Mouse (Mus musculus): ENCODE data around the gene Zfp740. TPM values are rescaled to one million over a fixed set of nuclear protein-coding genes. Genes with fewer than 3 reads are reported as not detected.
A peak's percentile ranks its signal among the peaks of the same experiment; 100 is the strongest.
"Not testable (repeated sequence)": the region's sequence is repeated elsewhere in the genome, so short reads cannot be mapped to it uniquely, and the experiment has no call there.

Zfp740 gene
- polyA plus RNA-seq (2016; fragmentation: Nextera tagmentation; extraction: Ambion mirVana): 111 and 113 TPM in 2 replicates

DNA sequence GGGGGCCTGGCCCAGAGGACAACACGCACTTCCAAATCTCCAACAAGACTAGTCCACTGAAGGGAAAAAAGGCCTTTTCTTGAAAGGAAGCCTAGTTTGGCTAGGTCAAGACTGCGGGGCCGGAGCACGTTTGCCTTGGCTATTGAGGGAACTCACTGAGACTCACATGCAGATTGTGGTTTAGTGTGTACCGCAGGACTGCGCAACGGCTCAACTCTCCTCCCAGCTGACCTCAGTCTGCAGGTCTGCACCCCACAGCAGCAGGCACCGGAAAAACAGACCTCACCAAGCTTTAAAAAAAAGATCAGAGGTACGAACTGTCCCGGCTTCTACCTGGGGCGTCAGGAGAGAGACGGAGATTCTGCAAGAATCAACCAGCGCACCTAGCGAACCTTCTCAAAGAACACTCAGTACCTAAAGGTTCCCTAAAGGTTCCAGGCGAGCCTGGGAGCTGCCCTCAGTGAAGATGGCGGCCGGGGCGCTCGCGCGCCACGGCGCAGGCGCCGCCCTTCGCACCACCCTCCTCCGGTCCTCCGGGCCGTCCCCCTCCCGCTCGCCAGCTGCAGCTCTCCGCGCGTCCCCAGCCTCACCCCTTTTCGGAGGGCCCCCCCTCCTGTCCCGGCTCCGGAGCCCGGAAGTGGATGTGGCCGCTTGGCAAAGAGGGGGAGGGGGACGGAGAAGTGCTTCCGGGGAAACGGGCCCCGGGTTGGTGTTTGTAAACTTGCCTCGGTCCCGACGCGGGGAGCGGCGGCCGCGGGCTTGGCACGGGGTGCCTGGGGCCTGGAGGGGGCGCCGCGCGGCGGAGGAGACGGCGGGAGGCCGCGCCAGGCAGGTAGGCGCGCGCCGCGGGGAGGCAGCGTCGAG is at the start of gene Zfp740:
Gene Zfp740 (plus strand): TSS at position 279 of the 864 bp plus-strand sequence.
- peak within 1 kb of the TSS; percentile 94 for H3K9ac ChIP-seq
- peaks cover 39% of the 10 kb centered on the region for H3K4me1 ChIP-seq
- peaks cover 18% of the 10 kb centered on the region for H3K36me3 ChIP-seq
- ATAC-seq (ENCODE audit: low FRiP score): peak; percentile 97
- peak within 1 kb of the TSS; percentile 87 for H3K4me3 ChIP-seq
- no peaks in the 10 kb centered on the region for H3K27me3 ChIP-seq
- H3K4me2 ChIP-seq (replicated peaks): peak within 1 kb of the TSS; percentile 81
- H3K9me3 ChIP-seq (replicated peaks): no peaks in the 10 kb centered on the region
- whole genome bisulfite sequencing: under 1% methylated on average over 57 of the region's 68 CpGs
- H3K27ac ChIP-seq: peak within 1 kb of the TSS; percentile 99

GRCm38 (mm10) chr15:102155006-102155405 is 48.0 kb upstream of the Zfp740 start:
- H3K36me3 ChIP-seq; H3K9ac ChIP-seq; H3K9me3 ChIP-seq (replicated peaks); H3K27ac ChIP-seq; H3K4me2 ChIP-seq (replicated peaks); H3K4me1 ChIP-seq; H3K4me3 ChIP-seq; ATAC-seq (ENCODE audit: low FRiP score); H3K27me3 ChIP-seq: not testable (repeated sequence)
- WGBS: 89% methylated on average over 6 of the region's 6 CpGs

DNA sequence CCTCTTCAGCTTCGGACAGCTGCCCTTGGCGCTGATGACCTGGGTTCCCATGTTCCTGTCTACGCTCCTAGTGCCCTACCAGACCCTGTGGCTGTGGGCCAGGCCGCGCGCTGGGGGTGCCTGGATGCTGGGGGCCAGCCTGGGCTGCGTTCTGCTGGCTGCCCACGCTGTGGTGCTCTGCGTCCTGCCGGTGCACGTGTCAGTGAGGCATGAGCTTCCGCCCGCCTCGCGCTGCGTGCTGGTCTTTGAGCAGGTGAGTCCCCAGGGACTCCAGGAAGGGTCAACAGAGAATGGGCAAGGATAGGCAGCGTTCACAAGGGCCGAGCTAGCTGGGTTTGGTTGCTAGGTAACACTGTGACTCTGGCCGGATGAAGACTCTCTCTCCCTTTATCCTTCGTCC is 46.2 kb upstream of the Zfp740 start:
- no peak overlapping the region for H3K9ac ChIP-seq
- 0 out of 2 replicates have a peak overlapping the region, but pooled peaks have one; percentile 3 for H3K4me2 ChIP-seq (replicated peaks)
- peaks cover 5% of the 10 kb centered on the region; the same call in 1 of the 2 replicates for H3K4me1 ChIP-seq
- H3K27me3 ChIP-seq: no peaks in the 10 kb centered on the region
- H3K4me3 ChIP-seq: no peak overlapping the region
- ATAC-seq (ENCODE audit: low FRiP score): no peak
- 24% methylated on average over 20 of the region's 20 CpGs for WGBS
- H3K27ac ChIP-seq: no peak overlapping the region
- H3K9me3 ChIP-seq (replicated peaks): no peaks in the 10 kb centered on the region
- no peaks in the 10 kb centered on the region for H3K36me3 ChIP-seq

DNA sequence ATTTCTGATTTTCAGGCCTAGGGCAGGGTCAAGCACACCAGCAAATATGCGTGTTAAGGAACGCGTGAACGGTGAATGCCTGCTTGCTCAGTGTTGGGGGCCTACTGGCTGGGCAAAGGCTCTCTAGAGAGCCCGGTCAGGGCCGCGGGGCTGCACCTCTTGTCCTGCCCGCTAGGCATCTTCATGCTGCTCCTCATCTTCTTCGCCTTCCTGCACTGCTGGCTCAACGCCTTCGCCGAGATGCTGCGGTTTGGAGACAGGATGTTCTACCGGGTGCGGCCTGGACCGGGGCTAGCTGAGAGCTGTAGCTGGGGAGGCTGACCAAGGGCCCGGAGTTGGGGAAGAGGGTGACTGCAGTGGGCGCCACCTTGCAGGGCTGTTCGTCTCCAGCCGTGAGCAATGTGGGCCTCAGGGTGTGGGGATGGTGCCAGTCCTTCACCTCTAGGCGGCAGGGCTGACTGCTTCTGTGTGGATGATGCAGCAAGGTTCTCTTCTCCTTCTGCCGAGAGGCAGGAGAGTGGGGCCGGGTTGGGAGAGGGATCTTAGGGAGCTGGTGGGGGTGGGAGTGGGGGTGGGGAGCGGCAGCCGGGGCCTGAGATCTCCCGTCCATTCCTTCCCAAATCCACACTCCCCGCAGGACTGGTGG is 42.5 kb upstream of the Zfp740 start:
- Histone ChIP-seq H3K27ac (no peak overlapping the region), H3K9me3 (replicated peaks) (no peaks in the 10 kb centered on the region), H3K36me3 (no peaks in the 10 kb centered on the region), H3K9ac (no peak overlapping the region), H3K27me3 (no peaks in the 10 kb centered on the region), H3K4me3 (no peak overlapping the region), H3K4me1 (peaks cover 5% of the 10 kb centered on the region; the same call in 1 of the 2 replicates), H3K4me2 (replicated peaks) (no peak overlapping the region)
- ATAC-seq (ENCODE audit: low FRiP score): no peak
- 59% methylated on average over 27 of the region's 27 CpGs for WGBS

DNA sequence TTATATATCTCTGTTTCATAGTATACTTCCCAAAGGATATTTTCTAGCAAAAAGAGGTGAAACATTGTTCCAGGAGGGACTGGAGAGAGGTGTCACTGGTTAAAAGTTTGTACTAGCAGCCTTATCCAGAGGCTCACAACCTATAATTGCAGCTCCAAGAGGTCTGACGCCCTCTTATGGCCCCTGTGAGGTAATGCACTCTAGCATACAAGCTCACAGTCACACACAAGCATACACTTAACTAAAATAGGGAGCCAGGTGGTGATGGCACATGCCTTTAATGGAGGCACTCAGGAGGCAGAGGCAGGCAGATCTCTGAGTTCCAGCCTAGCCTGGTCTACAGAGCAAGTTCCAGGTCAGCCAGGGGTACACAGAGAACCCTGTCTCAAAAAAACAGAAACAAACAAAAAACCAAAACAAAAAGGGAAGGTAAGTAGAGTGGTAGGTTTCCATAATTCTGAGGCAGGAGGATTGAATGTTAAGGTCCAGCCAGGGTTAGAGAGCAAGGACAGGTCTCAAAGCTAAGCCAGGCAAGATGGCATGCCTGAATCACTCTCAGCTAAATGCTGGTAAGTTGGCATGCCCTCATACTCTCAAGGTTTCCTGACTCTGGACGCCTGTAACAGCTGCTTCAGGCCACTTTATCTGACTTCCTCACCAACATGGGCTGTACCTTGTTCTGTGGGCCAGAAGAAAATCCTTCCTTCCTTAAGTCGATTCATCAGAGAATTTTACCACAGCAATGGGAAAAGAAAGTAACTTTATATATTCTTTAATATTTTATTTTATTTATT is 39.0 kb upstream of the Zfp740 start:
- Histone ChIP-seq H3K27me3 (no peaks in the 10 kb centered on the region), H3K9ac (no peak overlapping the region), H3K4me1 (no peaks in the 10 kb centered on the region), H3K9me3 (replicated peaks) (no peaks in the 10 kb centered on the region), H3K4me2 (replicated peaks) (no peak overlapping the region), H3K36me3 (no peaks in the 10 kb centered on the region), H3K4me3 (no peak overlapping the region), H3K27ac (no peak overlapping the region)
- WGBS: 56% methylated on average over 3 of the region's 3 CpGs
- ATAC-seq (ENCODE audit: low FRiP score): no peak

- no peak for ATAC-seq (ENCODE audit: low FRiP score)
- no peaks in the 10 kb centered on the region for H3K4me1 ChIP-seq
- no peak overlapping the region for H3K9ac ChIP-seq
- H3K27me3 ChIP-seq: no peaks in the 10 kb centered on the region
- no peak overlapping the region for H3K4me2 ChIP-seq (replicated peaks)
- H3K36me3 ChIP-seq: no peaks in the 10 kb centered on the region
- no peak overlapping the region for H3K4me3 ChIP-seq
- no peak overlapping the region for H3K27ac ChIP-seq
- no peaks in the 10 kb centered on the region for H3K9me3 ChIP-seq (replicated peaks)
- WGBS: 61% methylated on average over 4 of the region's 6 CpGs
Observed at GRCm38 (mm10) chr15:102165468-102166100, 37.5 kb upstream of the Zfp740 start.

GRCm38 (mm10) chr15:102167620-102168021 is 35.4 kb upstream of the Zfp740 start:
- no peak overlapping the region for H3K4me3 ChIP-seq
- no peaks in the 10 kb centered on the region for H3K4me1 ChIP-seq
- WGBS: 53% methylated on average over 6 of the region's 6 CpGs
- ATAC-seq (ENCODE audit: low FRiP score): no peak
- no peaks in the 10 kb centered on the region for H3K36me3 ChIP-seq
- no peaks in the 10 kb centered on the region for H3K9me3 ChIP-seq (replicated peaks)
- no peak overlapping the region for H3K9ac ChIP-seq
- no peak overlapping the region for H3K27ac ChIP-seq
- H3K4me2 ChIP-seq (replicated peaks): no peak overlapping the region
- no peaks in the 10 kb centered on the region for H3K27me3 ChIP-seq

DNA sequence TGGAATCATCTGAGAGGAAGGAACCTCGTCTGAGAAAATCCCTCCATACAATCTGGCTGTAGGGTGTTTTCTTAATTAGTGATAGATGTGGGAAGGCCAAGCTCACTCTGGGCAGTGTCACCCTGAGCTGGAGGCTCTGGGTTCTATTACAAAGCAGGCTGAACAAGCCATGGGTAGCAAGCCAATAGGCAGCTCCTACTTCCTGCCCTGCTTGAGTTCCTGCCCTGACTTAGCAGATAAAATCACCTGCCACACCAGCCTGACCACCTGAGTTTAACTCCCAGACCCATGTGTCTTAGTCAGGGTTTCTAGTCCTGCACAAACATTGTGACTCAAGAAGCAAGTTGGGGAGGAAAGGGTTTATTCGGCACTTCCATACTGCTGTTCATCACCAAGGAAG is 34.0 kb upstream of the Zfp740 start:
- Histone ChIP-seq H3K36me3 (no peaks in the 10 kb centered on the region), H3K9me3 (replicated peaks) (no peaks in the 10 kb centered on the region), H3K4me1 (no peaks in the 10 kb centered on the region), H3K4me2 (replicated peaks) (no peak overlapping the region), H3K9ac (no peak overlapping the region), H3K27me3 (no peaks in the 10 kb centered on the region), H3K4me3 (no peak overlapping the region), H3K27ac (no peak overlapping the region)
- WGBS: 62% methylated on average over 2 of the region's 2 CpGs
- ATAC-seq (ENCODE audit: low FRiP score): no peak

- Histone ChIP-seq H3K4me2 (replicated peaks) (no peak overlapping the region), H3K36me3 (no peaks in the 10 kb centered on the region), H3K4me1 (no peaks in the 10 kb centered on the region), H3K9ac (no peak overlapping the region), H3K9me3 (replicated peaks) (no peaks in the 10 kb centered on the region), H3K27me3 (no peaks in the 10 kb centered on the region), H3K27ac (no peak overlapping the region), H3K4me3 (no peak overlapping the region)
- 92% methylated on average over 3 of the region's 3 CpGs for WGBS
- no peak for ATAC-seq (ENCODE audit: low FRiP score)
Observed at GRCm38 (mm10) chr15:102173581-102173980, 29.5 kb upstream of the Zfp740 start.

GRCm38 (mm10) chr15:102175736-102176319 is 27.2 kb upstream of the Zfp740 start:
- 87% methylated on average over 16 of the region's 16 CpGs for WGBS
- Histone ChIP-seq H3K27ac (no peak overlapping the region), H3K9ac (no peak overlapping the region), H3K4me2 (replicated peaks) (no peak overlapping the region), H3K36me3 (no peaks in the 10 kb centered on the region), H3K4me1 (no peaks in the 10 kb centered on the region), H3K4me3 (no peak overlapping the region), H3K9me3 (replicated peaks) (no peaks in the 10 kb centered on the region), H3K27me3 (no peaks in the 10 kb centered on the region)
- no peak for ATAC-seq (ENCODE audit: low FRiP score)

- Histone ChIP-seq H3K4me3 (no peak overlapping the region), H3K4me1 (no peaks in the 10 kb centered on the region), H3K9me3 (replicated peaks) (no peaks in the 10 kb centered on the region), H3K9ac (no peak overlapping the region), H3K27me3 (no peaks in the 10 kb centered on the region), H3K36me3 (no peaks in the 10 kb centered on the region), H3K27ac (no peak overlapping the region), H3K4me2 (replicated peaks) (no peak overlapping the region)
- 92% methylated on average over 7 of the region's 7 CpGs for WGBS
- no peak for ATAC-seq (ENCODE audit: low FRiP score)
Observed at GRCm38 (mm10) chr15:102176571-102177316, 26.3 kb upstream of the Zfp740 start.
